Mouse (Mus musculus): Measurements from ENCODE around the gene Cpeb3.

GRCm38 (mm10) chr19:37004557-37004956 is 203.8 kb downstream of the Cpeb3 start:
- no peak for TF ChIP-seq POLR2A (IDR thresholded peaks at IDR 0.05; ENCODE audit: low read depth, low read length)
- no peak for TF ChIP-seq CTCF (IDR thresholded peaks at IDR 0.05; ENCODE audit: borderline replicate concordance, insufficient read depth, low read length)
